In the genomic region with DNA sequence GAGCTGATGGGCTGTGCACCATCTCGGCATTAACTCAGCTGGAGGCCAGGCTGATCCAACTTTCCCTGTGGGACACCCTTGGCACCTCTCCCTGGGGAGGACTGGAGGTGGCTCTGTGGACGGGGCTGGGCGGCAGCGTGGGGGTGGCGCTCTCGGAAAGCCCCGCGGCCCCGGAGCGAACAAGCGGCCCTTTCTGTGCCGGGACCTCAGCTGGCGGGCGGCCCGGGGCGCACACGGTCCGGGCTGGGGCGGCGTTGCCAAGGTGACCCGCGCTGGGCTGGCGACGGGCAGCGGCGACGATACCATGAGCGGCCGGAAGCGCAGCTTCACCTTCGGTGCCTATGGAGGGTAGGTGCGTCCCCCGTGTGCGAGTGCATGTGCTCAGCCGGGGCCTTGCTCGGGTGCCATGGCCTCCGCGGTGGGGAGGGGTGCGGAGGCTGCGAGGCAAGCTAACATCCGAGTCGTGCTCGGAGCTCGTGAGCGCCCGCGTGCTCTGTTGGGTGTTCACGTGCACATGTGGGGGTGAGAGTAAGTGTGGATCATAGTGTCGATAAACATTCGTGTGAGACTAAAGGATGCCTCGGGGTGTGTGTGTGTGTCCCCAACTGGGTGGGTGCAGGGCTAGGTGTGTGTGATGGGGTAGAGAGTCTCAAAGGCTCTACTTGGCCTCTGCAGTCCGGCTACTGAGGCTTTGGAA, we compare ENCODE assay signal across 9 mouse cellular contexts. TPM values are rescaled to one million over a fixed set of nuclear protein-coding genes. Genes with fewer than 3 reads are reported as not detected.
A peak's percentile ranks its signal among the peaks of the same experiment; 100 is the strongest.
DNase-seq lines count a peak whose midpoint lies in the region; ATAC-seq and TF ChIP-seq lines count a peak whose summit lies in the region.
"Had no signal": no experiment of that assay in that cellular context is flagged by ENCODE, and none has a peak within 500 bp of the region (broad histone marks: within the 10 kb centered on the region; RNA-seq: fewer than 3 reads in every experiment).

No protein-coding gene starts in this region.

- H3K27ac ChIP-seq in CH12.LX (ENCODE audit: insufficient read depth, low read depth) = no peak overlapping the region
- H3K27ac ChIP-seq in embryonic facial prominence, embryonic 15.5 days (replicated peaks) = no peak overlapping the region
- H3K27ac ChIP-seq in intestine, embryonic 15.5 days = no peak overlapping the region
- peak overlapping the region; percentile 76 for H3K27ac ChIP-seq in neural tube, embryonic 13.5 days (replicated peaks)
- H3K27ac ChIP-seq: liver, embryonic 14.5 days had no signal

- no peak overlapping the region for H3K4me3 ChIP-seq in CH12.LX (replicated peaks in 1 of 3; ENCODE audit: low read depth in 2 of 3, low read length in 2 of 3, poor library complexity in 1 of 3)
- H3K4me3 ChIP-seq in embryonic facial prominence, embryonic 15.5 days (replicated peaks) = peak overlapping the region; percentile 37
- H3K4me3 ChIP-seq in intestine, embryonic 15.5 days (replicated peaks) = peak overlapping the region; percentile 29
- H3K4me3 ChIP-seq in neural tube, embryonic 13.5 days = peak overlapping the region; percentile 40

- H3K9me3 ChIP-seq in CH12.LX (replicated peaks; ENCODE audit: low read length) = no peaks in the 10 kb centered on the region
- H3K9me3 ChIP-seq in embryonic facial prominence, embryonic 15.5 days (replicated peaks) = no peaks in the 10 kb centered on the region
- H3K9me3 ChIP-seq in intestine, embryonic 15.5 days = no peaks in the 10 kb centered on the region
- no peaks in the 10 kb centered on the region for H3K9me3 ChIP-seq in neural tube, embryonic 13.5 days

- no peak overlapping the region for H3K4me2 ChIP-seq in CH12.LX (ENCODE audit: insufficient read depth, low read depth, poor library complexity, severe bottlenecking)
- peak overlapping the region; percentile 76 for H3K4me2 ChIP-seq in embryonic facial prominence, embryonic 15.5 days (replicated peaks)
- H3K4me2 ChIP-seq in intestine, embryonic 15.5 days (replicated peaks) = peak overlapping the region; percentile 71
- peak overlapping the region; percentile 74 for H3K4me2 ChIP-seq in neural tube, embryonic 13.5 days

- intact Hi-C loops in left cerebral cortex, postnatal 14 days (cut with DNase I) = no loop called here

- H3K9ac ChIP-seq in CH12.LX (ENCODE audit: insufficient read depth, low read depth) = no peak overlapping the region
- 0 out of 2 replicates have a peak overlapping the region, but pooled peaks have one; percentile 9 for H3K9ac ChIP-seq in embryonic facial prominence, embryonic 15.5 days
- 0 out of 2 replicates have a peak overlapping the region, but pooled peaks have one; percentile 34 for H3K9ac ChIP-seq in intestine, embryonic 15.5 days
- peak overlapping the region; percentile 67 for H3K9ac ChIP-seq in neural tube, embryonic 13.5 days
- H3K9ac ChIP-seq: liver, embryonic 14.5 days had no signal

- H3K79me2 ChIP-seq in CH12.LX (replicated peaks; ENCODE audit: control insufficient read depth, extremely low read depth, insufficient read depth, poor library complexity, severe bottlenecking) = no peaks in the 10 kb centered on the region

- H3K4me1 ChIP-seq in CH12.LX (ENCODE audit: control insufficient read depth in 1 of 2, insufficient read depth in 2 of 2) = peaks cover 0 to 6% of the 10 kb centered on the region in 2 experiments; a peak in 2 of 4 replicates
- peaks cover 32% of the 10 kb centered on the region for H3K4me1 ChIP-seq in embryonic facial prominence, embryonic 15.5 days
- H3K4me1 ChIP-seq in intestine, embryonic 15.5 days (replicated peaks) = peaks cover 13% of the 10 kb centered on the region
- peaks cover 49% of the 10 kb centered on the region for H3K4me1 ChIP-seq in neural tube, embryonic 13.5 days (replicated peaks)

- WGBS in embryonic facial prominence, embryonic 15.5 days = 5% methylated on average over 52 of the region's 52 CpGs
- WGBS in intestine, embryonic 15.5 days = 3% methylated on average over 52 of the region's 52 CpGs
- WGBS in neural tube, embryonic 13.5 days = 4% methylated on average over 52 of the region's 52 CpGs

- H3K27me3 ChIP-seq in CH12.LX (replicated peaks) = peaks cover 93% of the 10 kb centered on the region
- H3K27me3 ChIP-seq in embryonic facial prominence, embryonic 15.5 days = peaks cover 52% of the 10 kb centered on the region
- H3K27me3 ChIP-seq in intestine, embryonic 15.5 days (replicated peaks) = peaks cover 35% of the 10 kb centered on the region
- H3K27me3 ChIP-seq in neural tube, embryonic 13.5 days = peaks cover 49% of the 10 kb centered on the region

- in situ Hi-C loops in CH12.LX (cut with MboI; ENCODE audit: low pct_ligation_motif_present, low pct_unique_long_range_greater_than_20kb, low sequenced_read_pairs) = loop anchor here (5.0 kb wide), 1 partner anchor 36 kb away; no protein-coding TSS in a partner anchor

- no peak for DNase-seq in CH12.LX (ENCODE audit: extremely low read depth)
- DNase-seq in adrenal gland, adult 2 months = peak; percentile 64
- peak; percentile 74 to 79 for DNase-seq in left cerebral cortex, postnatal 14 days (ENCODE audit: low spot score in 2 of 2)
- DNase-seq in gastrocnemius, adult 18-20 months (ENCODE audit: low spot score) = no peak
- DNase-seq in lung, postnatal 14 days = no peak

- 0 out of 2 replicates have a peak, but pooled peaks have one; percentile 5 for ATAC-seq in embryonic facial prominence, embryonic 15.5 days (ENCODE audit: insufficient number of reproducible peaks, low FRiP score, low TSS enrichment, low read depth)
- peak; percentile 32 for ATAC-seq in intestine, embryonic 15.5 days
- ATAC-seq in neural tube, embryonic 13.5 days (ENCODE audit: low read depth) = peak; percentile 63

- TF ChIP-seq EP300 in CH12.LX (IDR thresholded peaks at IDR 0.05; ENCODE audit: low read length) = no peak

- H3K36me3 ChIP-seq in CH12.LX (replicated peaks in 1 of 2; ENCODE audit: control insufficient read depth in 1 of 2, insufficient read depth in 1 of 2, low read length in 1 of 2) = no peaks in the 10 kb centered on the region
- no peaks in the 10 kb centered on the region for H3K36me3 ChIP-seq in embryonic facial prominence, embryonic 15.5 days
- no peaks in the 10 kb centered on the region for H3K36me3 ChIP-seq in intestine, embryonic 15.5 days
- H3K36me3 ChIP-seq in neural tube, embryonic 13.5 days = no peaks in the 10 kb centered on the region

- no peak for TF ChIP-seq RAD21 in CH12.LX (IDR thresholded peaks at IDR 0.05; ENCODE audit: low read depth, low read length)

- dilution Hi-C loops in CH12.LX (cut with MboI; ENCODE audit: extremely low pct_ligation_motif_present, extremely low pct_unique_long_range_greater_than_20kb, low sequenced_read_pairs) = no loop called here

- no peak for TF ChIP-seq CTCF in CH12.LX (conservative IDR thresholded peaks at IDR 0.05 in 1 of 2, IDR thresholded peaks at IDR 0.05 in 1 of 2; ENCODE audit: low read depth in 2 of 2, low read length in 2 of 2)

- no peak for TF ChIP-seq POLR2A in CH12.LX (IDR thresholded peaks at IDR 0.05; ENCODE audit: low read depth, low read length)

TF ChIP-seq in CH12.LX, 34 proteins besides CTCF, POLR2A, EP300 and RAD21:
- TF ChIP-seq UBTF (IDR thresholded peaks at IDR 0.05; ENCODE audit: low read depth, low read length) (0 out of 2 replicates have a peak, but pooled peaks have one; percentile 39), KAT2A (IDR thresholded peaks at IDR 0.05; ENCODE audit: insufficient replicate concordance, low read length) (no peak)

RNA-seq across cellular contexts. Expression of a gene that starts 17.0 kb away (rescaled TPM):
- total RNA-seq in CH12.LX (2012; rRNA removed) = 5.1 and 5.8 TPM in 2 replicates
- 2.4 and 3.0 TPM in 2 replicates for total RNA-seq in CH12.LX (2014; rRNA removed)
- polyA plus RNA-seq in CH12.LX (2012; ENCODE audit: insufficient read length, low read depth) = 9.2 and 11.1 TPM in 2 replicates
- 100 to 1,000 TPM; 119 to 172 TPM for total RNA-seq in adrenal gland, adult 2 months (2021)
- 489 and 541 TPM in 2 replicates for polyA plus RNA-seq in adrenal gland, adult 2 months (2012; rRNA removed)
- 16.4 and 19.9 TPM in 2 replicates for polyA plus RNA-seq in embryonic facial prominence, embryonic 15.5 days (2015; fragmentation: Nextera tagmentation; extraction: Ambion mirVana)
- polyA plus RNA-seq in intestine, embryonic 15.5 days (2015; fragmentation: Nextera tagmentation; extraction: Ambion mirVana) = 22.7 and 47.2 TPM in 2 replicates
- total RNA-seq in left cerebral cortex, postnatal 14 days (2021) = 100 to 1,000 TPM; 268 to 296 TPM
- 39.5 and 51.2 TPM in 2 replicates for polyA plus RNA-seq in neural tube, embryonic 13.5 days (2015; fragmentation: Nextera tagmentation; extraction: Ambion mirVana)
- total RNA-seq in gastrocnemius, adult 18-20 months (2021) = 10 to 100 TPM in 1 of 2 experiments, 1 to 10 TPM in 1; 8.3 to 10.2 TPM

Comparison
In these comparisons a context has a peak if more than half of its experiments do, and no peak if none do; other contexts are left out.
1. DNase-seq: peak in adrenal gland, adult 2 months (single experiment) and left cerebral cortex, postnatal 14 days (2 of 2); none in CH12.LX (single experiment), gastrocnemius, adult 18-20 months (single experiment) and lung, postnatal 14 days (single experiment).
2. H3K4me3 ChIP-seq: peak in embryonic facial prominence, embryonic 15.5 days (single experiment), intestine, embryonic 15.5 days (single experiment) and neural tube, embryonic 13.5 days (single experiment); none in CH12.LX (0 of 3).
3. ATAC-seq: peak in every context shown above with its lines; median percentile 63 in neural tube, embryonic 13.5 days; 32 in intestine, embryonic 15.5 days; 5 in embryonic facial prominence, embryonic 15.5 days.